Mouse (Mus musculus) cortical plate, adult 2 months (tissue): ENCODE results near the gene Slc15a3.

ENCODE experiments used
- CTCF ChIP-seq: fragments of 200-500 bp; IDR thresholded peaks from 2 replicates; pipeline ENCODE4 v1.5.1; 2011; ENCODE audit warnings: mild to moderate bottlenecking, control low read depth, low read length; ENCODE audit not compliant: insufficient read depth; ENCODE audit errors: extremely low read depth
- POLR2A ChIP-seq: fragments of 200-500 bp; IDR thresholded peaks from 2 replicates; pipeline ENCODE4 v1.6.1; 2011; ENCODE audit warnings: mild to moderate bottlenecking, low read length, control low read depth; ENCODE audit not compliant: insufficient read depth; ENCODE audit errors: extremely low read depth

GRCm38 (mm10) chr19:10841721-10842626 is 2.4 kb downstream of the Slc15a3 start:
- TF ChIP-seq CTCF (no peak), POLR2A (no peak)
